Mouse (Mus musculus) heart, postnatal 0 days (tissue): ENCODE measurements around the gene Zkscan4. TPM values are rescaled to one million over a fixed set of nuclear protein-coding genes. Genes with fewer than 3 reads are reported as not detected.
"Not testable (repeated sequence)": the region's sequence is repeated elsewhere in the genome, so short reads cannot be mapped to it uniquely, and the experiment has no call there.

Experiments used
- ATAC-seq: fragments of 200-750 bp; cut with Nextera tagmentation; 2 replicates; pipeline ENCODE4 v1.8.0; 2017; ENCODE audit warnings: low read depth, moderate number of reproducible peaks, moderate library complexity; ENCODE audit not compliant: insufficient read depth
- DNase-seq: peaks from one replicate; pipeline ENCODE4 v3.0.0-alpha.2; 2016; ENCODE audit warnings: low spot score
- H3K27ac ChIP-seq: fragments of 300-500 bp; sonication (generic); 2 replicates; pipeline ENCODE4 v1.5.1; 2014; ENCODE audit warnings: low read depth, mild to moderate bottlenecking
- H3K27me3 ChIP-seq: fragments of 300-500 bp; sonication (generic); 2 replicates; pipeline ENCODE4 v1.6.1; 2014; ENCODE audit warnings: low read length, mixed read lengths; ENCODE audit not compliant: control insufficient read depth, insufficient read depth
- H3K36me3 ChIP-seq: fragments of 300-500 bp; sonication (generic); replicated peaks from 2 replicates; pipeline ENCODE4 v1.6.1; 2014; ENCODE audit warnings: low read length, mixed read lengths; ENCODE audit not compliant: control insufficient read depth, insufficient read depth
- H3K4me1 ChIP-seq: fragments of 300-500 bp; sonication (generic); 2 replicates; pipeline ENCODE4 v1.6.1; 2014; ENCODE audit warnings: antibody characterized with exemption; ENCODE audit not compliant: control insufficient read depth, insufficient read depth
- H3K4me2 ChIP-seq: fragments of 300-500 bp; sonication (generic); 2 replicates; pipeline ENCODE4 v1.6.1; 2014; ENCODE audit warnings: low read depth, mild to moderate bottlenecking, low read length, moderate library complexity
- H3K4me3 ChIP-seq: fragments of 300-500 bp; sonication (generic); 2 replicates; pipeline ENCODE4 v1.5.1; 2014; ENCODE audit warnings: low read depth, low read length
- H3K9ac ChIP-seq: fragments of 300-500 bp; sonication (generic); replicated peaks from 2 replicates; pipeline ENCODE4 v1.6.1; 2014; ENCODE audit warnings: low read depth, low read length, mixed read lengths
- H3K9me3 ChIP-seq: fragments of 300-500 bp; sonication (generic); replicated peaks from 2 replicates; pipeline ENCODE4 v1.6.1; 2016; ENCODE audit warnings: low read length; ENCODE audit not compliant: control insufficient read depth
- CTCF ChIP-seq: IDR thresholded peaks from 2 replicates; pipeline ENCODE4 v1.5.1; 2016; ENCODE audit warnings: antibody characterized with exemption, control low read depth, low read depth
- EP300 ChIP-seq: IDR thresholded peaks from 2 replicates; pipeline ENCODE4 v1.6.1; 2016; ENCODE audit warnings: antibody characterized with exemption, low read depth
- WGBS: fragments of 180-500 bp; shearing (Covaris S2); extraction: QIAGEN DNeasy Blood & Tissue Kit; methylation state at CpG from one replicate; pipeline ENCODE4 v1.1.7; 2014; 5-methylcytosine and 5-hydroxymethylcytosine counted together
- polyA plus RNA-seq: library from polyadenylated mRNA; unstranded; fragments of >200 nt; fragmentation: Nextera tagmentation; extraction: Ambion mirVana; gene quantifications from 2 replicates; pipeline ENCODE4 v1.2.1, GENCODE M21; 2015
- total RNA-seq: library from RNA; depleted of rRNA; stranded (reverse); fragments of >200 nt; gene quantifications from 2 replicates; pipeline ENCODE4 v1.2.3, GENCODE M21; 2014; ENCODE audit warnings: low replicate concordance

Zkscan4 gene
- total and polyA plus RNA-seq, 2 experiments from 2014 or later: 1.7 to 2.0 TPM

DNA sequence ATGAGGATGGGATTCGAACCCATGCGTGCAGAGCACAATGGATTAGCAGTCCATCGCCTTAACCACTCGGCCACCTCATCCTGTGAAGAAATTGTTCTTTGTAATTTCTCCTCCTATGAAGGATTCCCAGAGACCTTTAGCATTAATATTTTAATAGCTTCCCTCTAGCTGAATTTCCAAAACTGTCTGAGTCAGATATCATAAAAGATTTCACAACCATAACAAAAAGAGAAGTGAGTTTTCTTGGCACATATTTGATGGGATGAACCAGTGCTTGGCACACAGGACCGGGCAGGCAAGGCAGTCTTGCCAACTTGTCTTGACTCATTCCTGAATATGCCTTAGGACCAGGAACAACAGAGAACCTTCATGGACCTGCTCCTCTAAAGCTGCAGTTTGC, 14.1 kb downstream of the Zkscan4 start:
- ATAC-seq (no peak), DNase-seq (no peak)
- TF ChIP-seq EP300 (no peak), CTCF (no peak)
- Histone ChIP-seq H3K36me3 (no peaks in the 10 kb centered on the region), H3K27me3 (no peaks in the 10 kb centered on the region), H3K4me2 (no peak overlapping the region), H3K27ac (no peak overlapping the region), H3K4me1 (no peaks in the 10 kb centered on the region), H3K9ac (no peak overlapping the region), H3K4me3 (no peak overlapping the region), H3K9me3 (no peaks in the 10 kb centered on the region)
- WGBS: 88% methylated on average over 5 of the region's 5 CpGs

DNA sequence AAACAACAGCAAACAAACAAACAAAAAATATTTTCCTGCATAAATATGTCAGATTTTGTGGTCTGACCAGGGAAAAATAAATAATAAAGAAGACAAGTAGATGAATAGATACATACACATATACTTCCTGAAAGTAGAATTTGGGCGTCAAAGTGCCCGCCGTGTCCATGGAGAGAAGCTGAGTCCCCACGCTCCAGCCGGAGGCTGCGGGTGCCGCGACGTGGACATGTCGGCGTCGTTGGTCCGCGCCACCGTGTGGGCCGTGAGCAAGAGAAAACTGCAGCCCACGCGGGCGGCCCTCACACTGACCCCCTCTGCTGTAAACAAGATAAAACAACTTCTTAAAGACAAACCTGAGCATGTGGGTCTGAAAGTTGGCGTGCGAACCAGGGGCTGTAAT, 16.4 kb downstream of the Zkscan4 start, which contains the start of gene AK157302:
AK157302 (plus strand) TSS at position 144 of the 400 bp plus-strand sequence.
- Histone ChIP-seq H3K27ac (no peak within 1 kb of the TSS), H3K27me3 (no peaks in the 10 kb centered on the region), H3K36me3 (no peaks in the 10 kb centered on the region), H3K4me2 (no peak within 1 kb of the TSS), H3K4me1 (no peaks in the 10 kb centered on the region), H3K9ac (no peak within 1 kb of the TSS), H3K4me3 (no peak within 1 kb of the TSS), H3K9me3 (no peaks in the 10 kb centered on the region)
- 92% methylated on average over 21 of the region's 21 CpGs for WGBS
- TF ChIP-seq EP300 (no peak), CTCF (no peak)
- DNase-seq (no peak), ATAC-seq (no peak)

DNA sequence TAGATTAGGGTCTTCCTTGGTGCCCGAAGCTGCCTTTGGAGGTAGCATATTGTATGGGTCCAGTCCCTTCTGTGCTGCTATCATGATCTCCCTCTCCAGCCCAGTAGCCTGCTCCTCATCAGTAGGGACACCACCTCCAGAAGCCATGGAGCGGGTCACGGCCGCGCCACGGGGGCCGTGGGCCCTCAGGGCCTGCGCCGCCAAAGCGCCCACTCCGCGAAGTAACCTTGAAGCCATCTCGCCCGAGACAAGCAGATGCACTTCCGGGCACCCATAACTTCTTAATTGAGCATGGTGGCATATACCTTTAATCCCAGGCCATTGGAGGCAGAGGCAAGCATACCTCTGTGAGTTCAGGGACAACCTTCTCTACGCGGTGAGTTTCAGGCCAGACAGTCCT, 22.5 kb downstream of the Zkscan4 start, which contains the start of gene Gm11273:
Gm11273 (minus strand) TSS at position 237 of the 400 bp plus-strand sequence.
- ATAC-seq: not testable (repeated sequence)

DNA sequence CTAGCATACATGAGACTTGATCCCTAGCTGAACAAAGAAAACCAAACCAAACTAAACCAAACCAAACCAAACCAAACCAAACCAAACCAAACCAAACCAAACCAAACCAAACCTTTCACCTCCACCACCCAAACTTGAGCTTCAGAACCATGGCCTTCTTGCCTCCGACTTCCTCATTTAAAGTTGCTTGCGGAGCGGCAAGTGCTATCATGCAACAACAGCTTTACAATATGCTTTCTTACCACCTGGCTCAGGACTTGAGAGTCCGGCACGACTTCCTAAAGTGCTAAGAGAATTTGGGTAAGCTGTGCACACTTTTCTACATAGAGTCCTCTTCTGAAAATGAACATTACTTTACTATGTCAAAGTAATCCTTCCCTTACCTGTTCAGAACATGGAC, 23.6 kb downstream of the Zkscan4 start:
- TF ChIP-seq CTCF: no peak
- no peak for TF ChIP-seq EP300
- no peak for DNase-seq
- H3K4me1 ChIP-seq: 0 out of 2 replicates have a peak, but pooled peaks cover 4% of the 10 kb centered on the region
- H3K27ac ChIP-seq: no peak overlapping the region
- no peaks in the 10 kb centered on the region for H3K9me3 ChIP-seq
- H3K27me3 ChIP-seq: no peaks in the 10 kb centered on the region
- no peak overlapping the region for H3K4me3 ChIP-seq
- H3K36me3 ChIP-seq: no peaks in the 10 kb centered on the region
- no peak for ATAC-seq
- no peak overlapping the region for H3K4me2 ChIP-seq
- WGBS: 80% methylated on average over 5 of the region's 5 CpGs
- no peak overlapping the region for H3K9ac ChIP-seq

More for the DNA sequence above, 22.5 kb downstream of the Zkscan4 start, which contains the start of gene Gm11273:
- H3K27me3 ChIP-seq, DNase-seq, H3K27ac ChIP-seq, H3K9ac ChIP-seq, H3K9me3 ChIP-seq, H3K4me3 ChIP-seq, H3K4me2 ChIP-seq, H3K4me1 ChIP-seq, H3K36me3 ChIP-seq: not testable (repeated sequence)
- WGBS: 84% methylated on average over 17 of the region's 17 CpGs

DNA sequence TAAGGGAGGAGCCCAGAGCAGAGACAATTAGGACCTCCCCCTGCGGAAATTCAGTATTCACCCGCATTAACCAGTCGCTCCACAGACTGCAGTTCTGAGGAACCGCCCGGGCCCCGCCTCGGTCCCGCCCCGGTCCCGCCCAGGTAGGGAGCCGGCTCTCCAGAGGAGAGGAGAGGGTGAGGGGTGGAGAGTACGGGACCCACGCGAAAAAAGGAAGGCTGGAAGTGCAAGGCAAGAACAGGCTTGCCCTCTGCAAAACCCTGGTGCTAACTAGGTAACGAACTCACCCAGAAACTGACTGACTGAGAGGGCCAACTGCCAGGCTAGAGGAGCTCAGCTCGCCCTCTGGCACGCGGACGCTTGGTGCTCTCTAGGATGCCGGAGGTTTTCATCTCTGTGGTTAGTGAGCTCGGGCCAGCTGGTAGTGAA, 27.5 kb downstream of the Zkscan4 start:
- H3K4me1 ChIP-seq: 0 out of 2 replicates have a peak, but pooled peaks cover 4% of the 10 kb centered on the region
- H3K36me3 ChIP-seq: no peaks in the 10 kb centered on the region
- peak overlapping the region; percentile 43 for H3K9ac ChIP-seq
- H3K9me3 ChIP-seq: no peaks in the 10 kb centered on the region
- H3K4me3 ChIP-seq: peak overlapping the region; percentile 60
- peak overlapping the region; percentile 58 for H3K4me2 ChIP-seq
- H3K27ac ChIP-seq: peak overlapping the region; percentile 74
- no peaks in the 10 kb centered on the region for H3K27me3 ChIP-seq
- TF ChIP-seq EP300: peak; percentile 66; the same call in 1 of the 2 replicates
- no peak for TF ChIP-seq CTCF
- under 1% methylated on average over 21 of the region's 21 CpGs for WGBS
- DNase-seq: peak; percentile 85
- peak; percentile 99 for ATAC-seq

DNA sequence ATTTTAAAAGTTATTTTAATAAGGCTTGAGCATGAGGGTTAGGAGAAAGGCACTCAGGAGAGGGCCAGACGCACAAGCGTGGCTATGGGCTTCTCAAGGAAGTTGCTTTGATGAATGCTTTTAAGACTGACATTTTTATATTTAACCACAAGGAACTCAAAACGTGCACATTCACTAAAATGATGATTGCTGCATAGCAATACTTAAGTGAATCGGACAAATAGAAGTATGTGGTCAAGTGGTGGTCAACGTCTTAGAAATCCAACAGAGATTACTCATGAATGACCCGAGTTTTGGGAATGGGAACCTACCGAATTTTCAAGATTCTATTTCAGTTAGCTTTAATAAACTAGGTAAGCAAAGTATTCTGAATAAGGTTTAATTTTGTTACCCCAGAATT, 51.4 kb downstream of the Zkscan4 start:
- no peak for DNase-seq
- peaks cover 4% of the 10 kb centered on the region for H3K4me1 ChIP-seq
- no peak overlapping the region; the same call in 1 of the 2 replicates for H3K9ac ChIP-seq
- TF ChIP-seq CTCF (no peak), EP300 (no peak)
- 48% methylated on average over 7 of the region's 7 CpGs for WGBS
- H3K36me3 ChIP-seq: peaks cover 17% of the 10 kb centered on the region
- H3K4me2 ChIP-seq: peak overlapping the region; percentile 64
- no peak for ATAC-seq
- H3K27me3 ChIP-seq: no peaks in the 10 kb centered on the region
- no peak overlapping the region for H3K27ac ChIP-seq
- H3K9me3 ChIP-seq: no peaks in the 10 kb centered on the region
- H3K4me3 ChIP-seq: peak overlapping the region; percentile 99
